Mouse (Mus musculus): Measurements from ENCODE around the gene Tmod1. TPM values are rescaled to one million over a fixed set of nuclear protein-coding genes. Genes with fewer than 3 reads are reported as not detected.
A peak's percentile ranks its signal among the peaks of the same experiment; 100 is the strongest.

Gene Tmod1
- total RNA-seq, 2 experiments from 2014 or later = 199 to 210 TPM

DNA sequence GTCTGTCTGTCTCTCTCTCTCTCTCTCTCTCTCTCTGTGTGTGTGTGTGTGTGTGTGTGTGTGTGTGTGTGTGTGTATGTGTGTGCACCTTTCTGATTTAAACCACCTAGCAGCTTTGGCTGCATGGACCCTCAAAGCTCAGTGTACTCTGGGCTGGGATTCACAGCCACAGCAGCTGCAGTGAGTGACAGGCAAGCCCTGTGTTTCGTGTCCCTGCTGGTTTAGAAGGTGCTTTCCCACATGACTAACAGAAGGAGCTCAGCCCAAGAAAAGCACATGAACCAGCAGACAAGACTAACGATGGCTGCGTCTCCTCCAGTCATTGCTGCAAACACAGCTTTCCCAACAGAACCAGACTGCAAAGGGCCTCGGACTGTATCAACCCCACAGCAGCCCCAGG is 9.2 kb downstream of the Tmod1 start:
- intact Hi-C loops (cut with DNase I) = no loop called here
- no peak for DNase-seq

DNA sequence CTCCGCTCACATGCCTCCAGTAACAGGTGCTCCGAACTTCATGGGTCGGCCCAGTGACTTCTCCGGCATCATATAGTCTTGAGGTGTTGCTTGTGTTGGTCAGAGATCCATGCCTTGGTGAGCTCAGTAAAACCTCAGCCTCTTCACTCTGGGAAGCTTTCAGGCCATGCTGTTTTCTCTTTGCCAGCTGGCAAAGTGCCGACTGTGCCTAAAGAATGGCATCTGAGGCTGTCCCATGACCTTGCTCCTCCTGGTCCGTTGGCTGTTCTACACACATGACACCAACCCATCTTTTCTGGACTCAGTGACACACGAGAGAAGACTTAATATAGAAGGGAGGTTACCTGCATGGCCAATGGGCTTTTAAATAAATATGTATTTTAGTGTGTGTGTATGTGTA is 9.7 kb downstream of the Tmod1 start:
- intact Hi-C loops (cut with DNase I) = no loop called here
- no peak for DNase-seq

DNA sequence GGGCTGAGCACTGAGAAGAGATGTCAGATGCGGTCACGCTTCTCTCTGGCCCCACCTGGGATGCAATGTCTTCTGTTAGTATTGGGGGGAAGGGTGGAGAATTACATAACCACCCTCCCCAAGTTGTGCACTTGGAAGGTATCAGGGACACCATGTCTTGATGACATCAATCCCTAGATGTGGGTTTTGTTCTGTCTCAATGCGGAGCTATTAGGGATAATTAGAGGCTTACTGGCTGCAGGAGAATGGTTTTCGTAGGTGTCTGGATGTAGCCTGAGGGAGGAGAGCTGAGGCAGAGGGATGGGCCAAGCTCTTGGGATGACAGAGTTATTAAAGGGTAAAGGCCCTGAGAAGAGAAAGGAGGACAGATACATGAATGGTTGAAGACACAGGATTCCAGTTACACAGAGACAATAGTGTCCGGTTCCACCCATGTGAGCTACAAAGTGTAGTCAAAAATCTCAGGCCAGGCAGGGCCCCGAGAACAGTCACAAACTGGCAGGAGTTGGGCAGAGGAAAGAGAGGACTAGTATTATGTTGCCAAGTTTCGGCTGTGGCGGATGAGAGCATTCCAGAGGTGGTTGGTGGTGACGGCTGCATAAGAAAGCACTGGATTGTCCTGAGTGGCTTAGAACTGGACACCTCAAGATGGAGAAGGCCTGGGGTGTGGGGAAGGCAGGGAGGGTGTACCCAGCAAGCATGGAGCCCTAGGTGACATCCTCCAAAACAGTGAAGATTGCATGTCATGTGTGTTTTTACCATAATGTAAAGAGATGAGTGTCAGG is 14.8 kb downstream of the Tmod1 start:
- intact Hi-C loops (cut with DNase I) = no loop called here
- DNase-seq = no peak

GRCm38 (mm10) chr4:46056163-46056562 is 17.4 kb downstream of the Tmod1 start:
- intact Hi-C loops (cut with DNase I) = no loop called here
- no peak for DNase-seq

GRCm38 (mm10) chr4:46061259-46061962 is 22.7 kb downstream of the Tmod1 start:
- intact Hi-C loops (cut with DNase I) = no loop called here
- DNase-seq = no peak

GRCm38 (mm10) chr4:46063841-46064240 is 25.1 kb downstream of the Tmod1 start:
- intact Hi-C loops (cut with DNase I) = loop anchor here (2.0 kb wide), 2 partner anchors 23 to 37 kb away; no protein-coding TSS in a partner anchor
- DNase-seq = no peak

DNA sequence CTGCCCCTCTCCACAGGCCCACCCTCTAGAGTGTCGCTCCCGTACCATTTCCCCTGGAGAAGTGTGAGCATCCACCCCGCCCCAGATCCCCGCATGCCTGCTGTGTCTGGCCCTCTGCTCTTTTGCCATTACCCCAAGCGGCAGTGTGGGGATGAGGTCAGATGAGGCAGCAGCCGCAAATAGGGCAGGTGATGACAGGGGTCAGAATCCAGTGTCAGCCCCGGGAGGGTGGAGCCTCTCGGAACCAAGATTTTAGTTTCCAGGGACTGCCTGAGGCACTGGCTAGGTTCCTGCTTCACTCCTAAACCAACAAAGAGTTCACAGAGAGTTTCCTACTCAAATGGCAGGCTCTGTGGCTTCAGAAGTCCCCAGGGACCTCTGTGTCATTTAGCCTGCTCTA is 25.5 kb downstream of the Tmod1 start:
- intact Hi-C loops (cut with DNase I) = loop anchor here (2.0 kb wide), 2 partner anchors 23 to 37 kb away; no protein-coding TSS in a partner anchor
- DNase-seq = peak; percentile 37 to 46

- intact Hi-C loops (cut with DNase I) = loop anchor here (2.0 kb wide), 2 partner anchors 24 to 36 kb away; no protein-coding TSS in a partner anchor
- DNase-seq = peak in 1 of 2 experiments; percentile 35
Observed at GRCm38 (mm10) chr4:46064961-46065360, 26.2 kb downstream of the Tmod1 start.

- no peak for DNase-seq
- intact Hi-C loops (cut with DNase I) = loop anchor here (2.0 kb wide), 2 partner anchors 25 to 35 kb away; no protein-coding TSS in a partner anchor
Observed at GRCm38 (mm10) chr4:46065695-46066340, 27.1 kb downstream of the Tmod1 start.

GRCm38 (mm10) chr4:46068060-46068459 is 29.3 kb downstream of the Tmod1 start:
- DNase-seq = no peak
- intact Hi-C loops (cut with DNase I) = no loop called here

- no peak for DNase-seq
- intact Hi-C loops (cut with DNase I) = no loop called here
Observed at GRCm38 (mm10) chr4:46068573-46068972, 29.8 kb downstream of the Tmod1 start.

DNA sequence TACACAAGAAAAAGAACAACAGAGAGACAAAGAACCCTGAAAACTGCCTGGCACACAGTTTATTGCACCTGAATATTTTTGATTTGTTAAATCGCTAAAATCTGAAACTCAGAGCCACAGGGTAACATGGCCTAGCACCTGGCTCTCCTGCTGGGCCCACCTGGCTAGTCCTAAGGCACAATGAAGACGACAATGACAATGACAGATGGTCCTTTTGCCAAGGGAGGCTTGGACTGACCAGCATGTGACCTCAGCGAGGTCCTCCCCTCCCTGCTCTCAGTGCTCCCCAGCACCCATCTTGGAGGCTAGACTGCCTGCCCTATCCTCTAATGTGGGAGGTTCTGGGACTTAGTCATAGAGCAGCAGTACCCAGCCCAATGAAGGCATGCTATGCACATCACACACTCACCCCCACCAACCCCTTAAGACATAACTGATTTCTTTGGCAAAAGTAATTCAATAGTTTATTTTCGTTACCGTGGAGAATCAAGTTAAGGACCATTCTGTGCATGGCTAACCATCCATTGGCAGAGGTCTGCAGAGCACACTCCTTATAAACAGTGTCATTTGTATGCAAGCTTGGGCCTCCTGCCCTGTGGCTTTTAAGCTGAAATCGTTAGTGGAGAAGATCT is 31.2 kb downstream of the Tmod1 start:
- DNase-seq = no peak
- intact Hi-C loops (cut with DNase I) = no loop called here

GRCm38 (mm10) chr4:46072631-46073030 is 33.9 kb downstream of the Tmod1 start:
- intact Hi-C loops (cut with DNase I) = no loop called here
- no peak for DNase-seq

- DNase-seq = no peak
- intact Hi-C loops (cut with DNase I) = no loop called here
Observed at GRCm38 (mm10) chr4:46073736-46074135, 35.0 kb downstream of the Tmod1 start.

DNA sequence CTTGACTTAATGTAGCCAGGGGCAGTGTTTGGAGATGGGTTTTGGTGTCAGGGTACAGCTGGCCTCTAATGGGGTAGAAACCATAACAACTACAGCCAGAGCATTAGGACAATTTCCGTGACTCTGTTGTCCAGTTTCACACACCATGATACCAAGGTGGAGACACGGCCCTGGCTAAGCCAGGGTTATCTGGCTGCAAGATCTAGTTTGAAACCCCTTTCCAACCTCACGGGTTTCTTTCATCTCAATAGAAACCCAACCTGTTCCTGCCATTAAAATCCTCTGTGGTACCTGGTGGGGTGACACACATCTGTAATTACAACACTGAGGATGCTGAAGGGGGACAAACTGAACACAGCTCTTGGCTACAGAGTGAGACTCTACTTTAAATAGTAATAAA is 36.9 kb downstream of the Tmod1 start:
- intact Hi-C loops (cut with DNase I) = no loop called here
- no peak for DNase-seq

- intact Hi-C loops (cut with DNase I) = no loop called here
- no peak for DNase-seq
Observed at GRCm38 (mm10) chr4:46076892-46077291, 38.2 kb downstream of the Tmod1 start.

GRCm38 (mm10) chr4:46080261-46080660 is 41.5 kb downstream of the Tmod1 start:
- intact Hi-C loops (cut with DNase I) = no loop called here
- no peak for DNase-seq

DNA sequence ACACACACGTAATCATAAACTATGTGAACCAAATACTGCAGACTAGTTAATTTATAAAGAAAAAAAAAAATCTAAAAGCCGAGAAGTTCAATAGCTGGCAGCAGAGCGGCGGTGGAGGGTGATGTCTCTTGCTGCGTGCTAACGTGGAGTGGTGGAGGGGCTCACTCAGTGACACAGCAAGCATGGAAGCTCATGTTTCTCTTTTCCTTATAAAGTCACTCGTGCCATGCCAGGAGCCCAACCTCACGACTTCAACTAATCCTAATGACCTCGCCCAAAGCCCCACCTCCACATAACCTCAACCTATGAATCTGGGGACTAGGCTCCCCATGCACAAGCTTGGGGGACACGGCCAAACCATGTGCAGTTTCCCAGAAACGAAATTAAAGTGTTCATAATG is 43.8 kb downstream of the Tmod1 start:
- intact Hi-C loops (cut with DNase I) = no loop called here
- no peak for DNase-seq

DNA sequence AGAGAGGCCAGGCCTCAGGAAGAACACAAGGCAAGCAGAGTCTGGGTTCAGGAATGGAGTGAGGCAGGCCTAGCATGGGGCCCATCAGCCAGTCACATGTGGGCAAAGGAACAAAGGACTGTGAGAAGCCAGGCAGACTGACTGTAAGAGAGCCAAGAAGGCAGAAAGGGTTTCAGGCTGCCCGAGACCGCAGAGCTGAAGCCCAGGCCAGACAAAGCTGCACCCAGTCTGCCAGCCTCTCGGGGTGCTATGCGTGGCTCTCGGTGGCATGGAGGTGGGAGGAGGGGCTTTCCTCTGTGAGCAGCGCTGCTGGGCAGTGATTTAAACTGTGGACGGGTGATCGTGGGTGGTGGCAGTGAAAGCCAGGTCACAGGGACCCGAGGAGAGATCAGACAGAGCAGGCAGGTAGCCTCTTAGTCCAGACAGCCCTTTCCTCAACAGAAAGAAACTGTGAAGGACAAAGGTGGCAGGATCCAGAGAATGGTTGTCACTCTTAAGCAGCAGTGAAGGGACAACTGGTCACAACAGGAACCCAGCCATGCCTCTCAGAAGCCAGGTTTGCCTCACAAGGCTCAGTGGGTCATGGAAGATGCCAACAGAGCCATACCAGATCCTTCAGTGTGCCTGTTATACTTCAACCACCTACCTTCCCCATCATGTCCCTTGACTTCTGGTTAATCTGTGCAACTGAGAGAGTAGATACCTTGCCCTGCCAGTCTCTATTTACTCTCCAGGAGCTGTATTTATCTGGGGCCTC is 45.9 kb downstream of the Tmod1 start:
- intact Hi-C loops (cut with DNase I) = loop anchor here (5.0 kb wide), 1 partner anchor 42 kb away; no protein-coding TSS in a partner anchor
- DNase-seq = no peak
